ENCODE assay signal across 10 mouse cellular contexts in the genomic region with DNA sequence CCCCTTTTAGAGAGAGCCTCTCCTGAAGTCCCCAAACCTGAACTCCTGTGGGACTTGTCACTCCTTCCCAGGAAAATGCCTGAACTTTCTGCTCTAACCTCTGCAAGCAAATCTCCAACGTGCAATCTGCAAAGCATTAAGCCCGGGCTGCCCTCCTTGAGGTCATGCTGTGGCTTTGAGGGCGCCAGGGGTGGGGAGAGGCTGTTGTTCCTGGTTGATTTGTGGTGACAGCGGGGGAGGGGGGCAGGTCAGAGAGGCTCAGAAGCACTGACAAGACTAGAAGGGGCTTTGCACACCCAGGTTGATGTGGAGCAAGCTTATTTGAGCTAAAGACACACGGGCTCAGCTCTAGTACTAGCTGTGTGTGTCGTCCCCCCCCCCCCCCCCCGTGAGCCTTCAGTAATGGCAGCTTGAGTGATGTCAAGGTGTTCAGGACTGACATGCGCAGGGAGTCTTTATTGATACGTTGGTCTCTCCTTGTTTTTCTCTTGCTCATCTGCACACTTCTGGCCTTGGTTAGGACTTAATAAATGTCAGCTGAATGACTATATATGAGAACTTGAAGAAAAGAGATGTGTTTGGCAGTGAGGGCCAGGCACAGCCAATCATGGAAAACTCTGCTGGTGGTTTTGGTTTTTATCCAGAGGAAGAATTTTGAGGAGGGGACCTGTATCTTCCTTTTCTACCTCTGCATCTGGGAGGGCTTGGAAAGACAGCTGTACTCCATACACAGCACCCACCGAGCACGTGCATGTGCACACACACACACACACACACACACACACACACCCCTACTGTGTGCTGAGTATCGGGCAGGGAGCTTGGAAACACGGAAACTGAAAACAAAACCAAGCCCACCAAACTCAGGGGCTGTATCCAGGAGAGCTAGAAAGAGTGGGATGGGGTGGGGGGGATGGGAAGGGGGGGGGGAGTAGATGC. TPM values are rescaled to one million over a fixed set of nuclear protein-coding genes. Genes with fewer than 3 reads are reported as not detected.
DNase-seq lines count a peak whose midpoint lies in the region; ATAC-seq and TF ChIP-seq lines count a peak whose summit lies in the region.
"Had no signal": no experiment of that assay in that cellular context is flagged by ENCODE, and none has a peak within 500 bp of the region (broad histone marks: within the 10 kb centered on the region; RNA-seq: fewer than 3 reads in every experiment).

No protein-coding gene starts in this region.

- dilution Hi-C loops in CH12.LX (cut with MboI; ENCODE audit: extremely low pct_ligation_motif_present, extremely low pct_unique_long_range_greater_than_20kb, low sequenced_read_pairs) = no loop called here

- TF ChIP-seq RAD21 in CH12.LX (IDR thresholded peaks at IDR 0.05; ENCODE audit: low read depth, low read length) = no peak

- peaks cover 3% of the 10 kb centered on the region for H3K4me1 ChIP-seq in cerebellum, adult 2 months (ENCODE audit: control insufficient read depth, insufficient read depth, low read length)
- H3K4me1 ChIP-seq in CH12.LX (ENCODE audit: control insufficient read depth in 1 of 2, insufficient read depth in 2 of 2) = peaks cover 3% of the 10 kb centered on the region in 2 experiments; a peak in 2 of 4 replicates
- peaks cover 60% of the 10 kb centered on the region for H3K4me1 ChIP-seq in embryonic facial prominence, embryonic 13.5 days
- H3K4me1 ChIP-seq in kidney, postnatal 0 days (replicated peaks; ENCODE audit: insufficient read depth, low read length) = peaks cover 20% of the 10 kb centered on the region

- TF ChIP-seq EP300 in CH12.LX (IDR thresholded peaks at IDR 0.05; ENCODE audit: low read length) = no peak

- ATAC-seq in embryonic facial prominence, embryonic 13.5 days (ENCODE audit: insufficient number of reproducible peaks, insufficient read depth, low FRiP score, low TSS enrichment, low read depth) = peak; percentile 53
- ATAC-seq in kidney, postnatal 0 days (replicated peaks; ENCODE audit: low FRiP score, low read depth) = peak; percentile 44

- no peaks in the 10 kb centered on the region for H3K9me3 ChIP-seq in CH12.LX (replicated peaks; ENCODE audit: low read length)
- H3K9me3 ChIP-seq in embryonic facial prominence, embryonic 13.5 days = no peaks in the 10 kb centered on the region
- H3K9me3 ChIP-seq in kidney, postnatal 0 days (replicated peaks; ENCODE audit: low read length) = no peaks in the 10 kb centered on the region

- DNase-seq in cerebellum, adult 2 months = no peak
- DNase-seq in cerebellum, adult 18-20 months = no peak
- no peak for DNase-seq in CH12.LX (ENCODE audit: extremely low read depth)
- DNase-seq in kidney, postnatal 0 days (ENCODE audit: low spot score) = peak; percentile 70
- peak; percentile 92 for DNase-seq in neural tube, embryonic 10.5 days (ENCODE audit: extremely low spot score, low spot score)
- no peak for DNase-seq in spleen, postnatal 14 days (ENCODE audit: low spot score in 2 of 2)
- no peak for DNase-seq in testis, postnatal 10 days (ENCODE audit: low spot score)

- in situ Hi-C loops in CH12.LX (cut with MboI; ENCODE audit: low pct_ligation_motif_present, low pct_unique_long_range_greater_than_20kb, low sequenced_read_pairs) = no loop called here

- no peaks in the 10 kb centered on the region for H3K27me3 ChIP-seq in cerebellum, adult 2 months (ENCODE audit: control insufficient read depth, insufficient read depth, low read length)
- H3K27me3 ChIP-seq in CH12.LX (replicated peaks) = no peaks in the 10 kb centered on the region
- no peaks in the 10 kb centered on the region for H3K27me3 ChIP-seq in embryonic facial prominence, embryonic 13.5 days
- no peaks in the 10 kb centered on the region for H3K27me3 ChIP-seq in kidney, postnatal 0 days (ENCODE audit: insufficient read depth, low read length)

- no peak overlapping the region for H3K27ac ChIP-seq in cerebellum, adult 2 months (ENCODE audit: insufficient read depth, low read length)
- H3K27ac ChIP-seq in CH12.LX (ENCODE audit: insufficient read depth, low read depth) = no peak overlapping the region
- peak overlapping the region; percentile 95 for H3K27ac ChIP-seq in embryonic facial prominence, embryonic 13.5 days
- no peak overlapping the region for H3K27ac ChIP-seq in kidney, postnatal 0 days

- peak overlapping the region; percentile 47; the same call in 1 of the 2 replicates for H3K4me2 ChIP-seq in CH12.LX (ENCODE audit: insufficient read depth, low read depth, poor library complexity, severe bottlenecking)
- peak overlapping the region; percentile 57 for H3K4me2 ChIP-seq in embryonic facial prominence, embryonic 13.5 days
- peak overlapping the region; percentile 41 for H3K4me2 ChIP-seq in kidney, postnatal 0 days (ENCODE audit: low read length)

- 19% methylated on average over 13 of the region's 13 CpGs for WGBS in cerebellum, adult 2 months
- WGBS in embryonic facial prominence, embryonic 13.5 days = 3% methylated on average over 13 of the region's 13 CpGs
- WGBS in kidney, postnatal 0 days = 15% methylated on average over 13 of the region's 13 CpGs

- H3K4me3 ChIP-seq in cerebellum, adult 2 months (replicated peaks; ENCODE audit: insufficient read depth, low read depth, low read length) = peak overlapping the region; percentile 28
- H3K4me3 ChIP-seq in CH12.LX (replicated peaks in 1 of 3; ENCODE audit: low read depth in 2 of 3, low read length in 2 of 3, poor library complexity in 1 of 3) = no peak overlapping the region
- peak overlapping the region; percentile 26 for H3K4me3 ChIP-seq in embryonic facial prominence, embryonic 13.5 days
- H3K4me3 ChIP-seq in kidney, postnatal 0 days (replicated peaks; ENCODE audit: low read depth, low read length) = peak overlapping the region; percentile 4; the same call in 1 of the 2 replicates

- H3K79me2 ChIP-seq in CH12.LX (replicated peaks; ENCODE audit: control insufficient read depth, extremely low read depth, insufficient read depth, poor library complexity, severe bottlenecking) = no peaks in the 10 kb centered on the region

- no peaks in the 10 kb centered on the region for H3K36me3 ChIP-seq in CH12.LX (replicated peaks in 1 of 2; ENCODE audit: control insufficient read depth in 1 of 2, insufficient read depth in 1 of 2, low read length in 1 of 2)
- no peaks in the 10 kb centered on the region for H3K36me3 ChIP-seq in embryonic facial prominence, embryonic 13.5 days
- no peaks in the 10 kb centered on the region for H3K36me3 ChIP-seq in kidney, postnatal 0 days (ENCODE audit: insufficient read depth, low read length)

- no peak overlapping the region for H3K9ac ChIP-seq in CH12.LX (ENCODE audit: insufficient read depth, low read depth)
- H3K9ac ChIP-seq in embryonic facial prominence, embryonic 13.5 days = peak overlapping the region; percentile 46; the same call in 1 of the 2 replicates
- no peak overlapping the region for H3K9ac ChIP-seq in kidney, postnatal 0 days (ENCODE audit: low read depth, low read length)

- no peak for TF ChIP-seq CTCF in cerebellum, adult 2 months (IDR thresholded peaks at IDR 0.05; ENCODE audit: borderline replicate concordance, insufficient read depth, low read depth, low read length)
- no peak for TF ChIP-seq CTCF in CH12.LX (conservative IDR thresholded peaks at IDR 0.05 in 1 of 2, IDR thresholded peaks at IDR 0.05 in 1 of 2; ENCODE audit: low read depth in 2 of 2, low read length in 2 of 2)
- no peak for TF ChIP-seq CTCF in kidney, postnatal 0 days (IDR thresholded peaks at IDR 0.05; ENCODE audit: low read depth)

- no peak for TF ChIP-seq POLR2A in cerebellum, adult 2 months (IDR thresholded peaks at IDR 0.05; ENCODE audit: borderline replicate concordance, insufficient read depth, low read length)
- no peak for TF ChIP-seq POLR2A in CH12.LX (IDR thresholded peaks at IDR 0.05; ENCODE audit: low read depth, low read length)

TF ChIP-seq in CH12.LX, 34 proteins besides CTCF, POLR2A, EP300 and RAD21:
- TF ChIP-seq MEF2A (IDR thresholded peaks at IDR 0.05; ENCODE audit: borderline replicate concordance, low read depth, low read length) = no peak
- no peak for TF ChIP-seq GABPA (IDR thresholded peaks at IDR 0.05; ENCODE audit: insufficient replicate concordance, low read depth, low read length)
- TF ChIP-seq ELF1 (IDR thresholded peaks at IDR 0.05; ENCODE audit: low read depth, low read length) = no peak
- TF ChIP-seq MAFK (IDR thresholded peaks at IDR 0.05; ENCODE audit: insufficient replicate concordance, low read length) = no peak
- TF ChIP-seq HCFC1 (IDR thresholded peaks at IDR 0.05; ENCODE audit: low read depth, low read length) = no peak

RNA-seq across cellular contexts. Expression of gene Cpa5, which starts 6.5 kb away (rescaled TPM):
- 0.05 TPM in 1 of 2 replicates, not detected in the other for polyA plus RNA-seq in cerebellum, adult 2 months (2012; rRNA removed)
- total RNA-seq in CH12.LX (2012; rRNA removed) (not detected in 2 replicates), CH12.LX (2014; rRNA removed) (not detected in 2 replicates)
- not detected in 2 replicates for polyA plus RNA-seq in CH12.LX (2012; ENCODE audit: insufficient read length, low read depth)
- 0.12 and 0.28 TPM in 2 replicates for polyA plus RNA-seq in embryonic facial prominence, embryonic 13.5 days (2015; fragmentation: Nextera tagmentation; extraction: Ambion mirVana)
- 0.27 and 0.28 TPM in 2 replicates for polyA plus RNA-seq in kidney, postnatal 0 days (2015; fragmentation: Nextera tagmentation; extraction: Ambion mirVana)
- total RNA-seq: left cerebral cortex, postnatal 10 days had no signal
- polyA plus RNA-seq: C2C12 had no signal

RNA-seq across cellular contexts. Expression of gene Cpa1, which starts 21.7 kb away (rescaled TPM):
- polyA plus RNA-seq in cerebellum, adult 2 months (2012; rRNA removed) = not detected in 2 replicates
- total RNA-seq in CH12.LX (2012; rRNA removed) (not detected in 2 replicates), CH12.LX (2014; rRNA removed) (not detected in 2 replicates)
- not detected in 2 replicates for polyA plus RNA-seq in CH12.LX (2012; ENCODE audit: insufficient read length, low read depth)
- polyA plus RNA-seq in embryonic facial prominence, embryonic 13.5 days (2015; fragmentation: Nextera tagmentation; extraction: Ambion mirVana) = 0.34 and 0.87 TPM in 2 replicates
- 0.53 and 0.55 TPM in 2 replicates for polyA plus RNA-seq in kidney, postnatal 0 days (2015; fragmentation: Nextera tagmentation; extraction: Ambion mirVana)
- total RNA-seq: left cerebral cortex, postnatal 10 days had no signal
- polyA plus RNA-seq: C2C12 had no signal

RNA-seq across cellular contexts. Expression of gene Cpa4, which starts 49.1 kb away (rescaled TPM):
- 0.14 and 0.16 TPM in 2 replicates for polyA plus RNA-seq in cerebellum, adult 2 months (2012; rRNA removed)
- total RNA-seq in CH12.LX (2012; rRNA removed) = not detected in 2 replicates
- total RNA-seq in CH12.LX (2014; rRNA removed) = not detected in 2 replicates
- polyA plus RNA-seq in CH12.LX (2012; ENCODE audit: insufficient read length, low read depth) = not detected in 2 replicates
- 0.83 and 1.4 TPM in 2 replicates for polyA plus RNA-seq in embryonic facial prominence, embryonic 13.5 days (2015; fragmentation: Nextera tagmentation; extraction: Ambion mirVana)
- polyA plus RNA-seq in kidney, postnatal 0 days (2015; fragmentation: Nextera tagmentation; extraction: Ambion mirVana) = 0.05 TPM in 1 of 2 replicates, not detected in the other
- polyA plus RNA-seq: C2C12 had no signal

Comparison
In these comparisons a context has a peak if more than half of its experiments do, and no peak if none do; other contexts are left out.
1. DNase-seq: peak in kidney, postnatal 0 days (single experiment) and neural tube, embryonic 10.5 days (single experiment); none in cerebellum, adult 2 months (0 of 2), cerebellum, adult 18-20 months (0 of 2), CH12.LX (single experiment), spleen, postnatal 14 days (0 of 2) and testis, postnatal 10 days (single experiment).
2. H3K4me3 ChIP-seq: peak in cerebellum, adult 2 months (single experiment), embryonic facial prominence, embryonic 13.5 days (single experiment) and kidney, postnatal 0 days (single experiment); none in CH12.LX (0 of 3).
3. Peak in every context shown above with its lines, with median percentiles within 50 percentile points of each other: H3K4me2 ChIP-seq.